Mouse (Mus musculus) megakaryocyte, embryonic 14.5 days (primary cell): ENCODE measurements around the gene 4930524B15Rik.

Experiments
- FLI1 ChIP-seq: IDR thresholded peaks from 2 replicates; pipeline ENCODE4 v1.6.1; 2012; ENCODE audit warnings: low read length, inconsistent platforms, mixed read lengths
- GATA1 ChIP-seq: IDR thresholded peaks from 3 replicates; pipeline ENCODE4 v1.6.1; 2012; ENCODE audit warnings: mixed read lengths, low read length, inconsistent platforms, borderline replicate concordance

DNA sequence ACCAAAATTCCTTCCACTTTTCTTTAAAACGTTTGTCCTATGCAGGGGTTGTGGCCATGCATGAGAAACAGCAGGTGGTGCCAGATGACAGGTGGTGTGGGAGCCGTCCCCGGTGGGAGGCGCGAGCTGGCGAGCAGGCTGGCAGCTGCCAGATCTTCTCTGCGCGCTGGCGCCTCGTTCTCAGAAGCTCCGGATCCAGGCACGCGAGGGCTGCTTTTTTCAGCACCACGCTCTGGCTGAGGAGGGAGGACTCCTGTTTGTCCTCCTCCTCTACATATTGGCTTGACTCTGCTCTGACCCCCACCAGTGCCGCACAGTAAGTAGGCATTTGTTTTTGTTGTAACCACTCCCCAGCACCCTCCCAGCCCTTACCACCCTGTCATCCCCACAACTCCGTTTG is 34.9 kb downstream of the 4930524B15Rik start, which contains the start of gene Nsg2:
- TF ChIP-seq GATA1: no peak
- TF ChIP-seq FLI1: no peak
